Mouse (Mus musculus) CH12.LX (cell line): ENCODE measurements around the gene 4833427G06Rik. TPM values are rescaled to one million over a fixed set of nuclear protein-coding genes. Genes with fewer than 3 reads are reported as not detected.

Experiments used
- DNase-seq: peaks from one replicate; pipeline ENCODE4 v3.0.0-alpha.2; 2013; ENCODE audit errors: extremely low read depth
- H3K27ac ChIP-seq: 2 replicates; pipeline ENCODE4 v1.5.1; 2012; ENCODE audit warnings: low read depth, mild to moderate bottlenecking, control low read depth, moderate library complexity; ENCODE audit not compliant: insufficient read depth
- H3K27me3 ChIP-seq: replicated peaks from 2 replicates; pipeline ENCODE3; 2012; ENCODE audit warnings: inconsistent platforms
- H3K36me3 ChIP-seq, 2 experiments: replicated peaks in 1 of 2; 2 replicates each; pipeline versions ENCODE3 to v1.6.1; 2012; ENCODE audit warnings: inconsistent platforms in 1 of 2, low read length in 1 of 2, mild to moderate bottlenecking in 1 of 2, mixed read lengths in 1 of 2, moderate library complexity in 1 of 2; ENCODE audit not compliant: control insufficient read depth in 1 of 2, insufficient read depth in 1 of 2
- H3K4me1 ChIP-seq, 2 experiments: 2 replicates each; pipeline ENCODE4 v1.6.1; 2012; ENCODE audit warnings: inconsistent platforms in 1 of 2, moderate library complexity in 1 of 2; ENCODE audit not compliant: insufficient read depth in 2 of 2, control insufficient read depth in 1 of 2
- H3K4me2 ChIP-seq: 2 replicates; pipeline ENCODE4 v1.6.1; 2012; ENCODE audit warnings: low read depth, mild to moderate bottlenecking, control low read depth; ENCODE audit not compliant: poor library complexity, insufficient read depth, severe bottlenecking
- H3K4me3 ChIP-seq, 3 experiments: fragments of 150-350 bp in 1 of 3; sonication (generic) in 1 of 3; replicated peaks in 1 of 3; 2 replicates each; pipeline versions ENCODE3 to v1.5.1; 2011 to 2012; ENCODE audit warnings: low read depth in 2 of 3, low read length in 2 of 3, mild to moderate bottlenecking in 2 of 3, moderate library complexity in 2 of 3, control low read depth in 1 of 3, improper control_type of control experiment in 1 of 3, inconsistent platforms in 1 of 3, mixed read lengths in 1 of 3; ENCODE audit not compliant: poor library complexity in 1 of 3
- H3K79me2 ChIP-seq: replicated peaks from 2 replicates; pipeline ENCODE4 v1.6.1; 2012; ENCODE audit warnings: mild to moderate bottlenecking, moderate library complexity; ENCODE audit not compliant: control insufficient read depth, poor library complexity, insufficient read depth, severe bottlenecking; ENCODE audit errors: extremely low read depth
- H3K9ac ChIP-seq: 2 replicates; pipeline ENCODE4 v1.6.1; 2012; ENCODE audit warnings: low read depth, mild to moderate bottlenecking, control low read depth, moderate library complexity; ENCODE audit not compliant: insufficient read depth
- H3K9me3 ChIP-seq: replicated peaks from 2 replicates; pipeline ENCODE3; 2012; ENCODE audit warnings: low read length, inconsistent platforms, mixed read lengths
- ELF1 ChIP-seq: IDR thresholded peaks from 2 replicates; pipeline ENCODE4 v1.6.1; 2014; ENCODE audit warnings: low read depth, mild to moderate bottlenecking, inconsistent platforms, low read length, improper control_type of control experiment
- EP300 ChIP-seq: IDR thresholded peaks from 2 replicates; pipeline ENCODE4 v1.6.1; 2011; ENCODE audit warnings: low read length, improper control_type of control experiment
- GABPA ChIP-seq: IDR thresholded peaks from 2 replicates; pipeline ENCODE4 v1.6.1; 2012; ENCODE audit warnings: low read depth, low read length, improper control_type of control experiment, inconsistent platforms; ENCODE audit not compliant: insufficient replicate concordance
- IRF4 ChIP-seq: IDR thresholded peaks from 2 replicates; pipeline ENCODE4 v1.6.1; 2014; ENCODE audit warnings: low read depth, mild to moderate bottlenecking, inconsistent platforms, low read length, improper control_type of control experiment
- JUND ChIP-seq: conservative IDR thresholded peaks from 2 replicates; pipeline ENCODE4 v1.6.1; 2011; ENCODE audit warnings: low read depth, low read length, improper control_type of control experiment
- MAX ChIP-seq: IDR thresholded peaks from 2 replicates; pipeline ENCODE4 v1.6.1; 2011; ENCODE audit warnings: low read length, improper control_type of control experiment
- MEF2A ChIP-seq: IDR thresholded peaks from 2 replicates; pipeline ENCODE4 v1.6.1; 2014; ENCODE audit warnings: low read depth, mild to moderate bottlenecking, inconsistent platforms, low read length, improper control_type of control experiment, borderline replicate concordance
- MYC ChIP-seq: IDR thresholded peaks from 2 replicates; pipeline ENCODE4 v1.6.1; 2011; ENCODE audit warnings: low read depth, mild to moderate bottlenecking, improper control_type of control experiment, low read length
- NRF1 ChIP-seq: IDR thresholded peaks from 2 replicates; pipeline ENCODE4 v1.6.1; 2014; ENCODE audit warnings: low read depth, mild to moderate bottlenecking, inconsistent platforms, low read length, improper control_type of control experiment, moderate library complexity
- POLR2A ChIP-seq: IDR thresholded peaks from 2 replicates; pipeline ENCODE4 v1.6.1; 2011; ENCODE audit warnings: low read depth, mild to moderate bottlenecking, improper control_type of control experiment, low read length
- RAD21 ChIP-seq: IDR thresholded peaks from 2 replicates; pipeline ENCODE4 v1.6.1; 2011; ENCODE audit warnings: low read depth, mild to moderate bottlenecking, low read length, improper control_type of control experiment, moderate library complexity
- TBP ChIP-seq: conservative IDR thresholded peaks from 2 replicates; pipeline ENCODE4 v1.6.1; 2011; ENCODE audit warnings: low read depth, low read length, improper control_type of control experiment
- TCF12 ChIP-seq: IDR thresholded peaks from 2 replicates; pipeline ENCODE4 v1.6.1; 2014; ENCODE audit warnings: low read depth, mild to moderate bottlenecking, inconsistent platforms, low read length, improper control_type of control experiment
- UBTF ChIP-seq: IDR thresholded peaks from 2 replicates; pipeline ENCODE4 v1.6.1; 2012; ENCODE audit warnings: low read depth, mild to moderate bottlenecking, inconsistent platforms, low read length, improper control_type of control experiment, moderate library complexity
- USF1 ChIP-seq: IDR thresholded peaks from 2 replicates; pipeline ENCODE4 v1.6.1; 2014; ENCODE audit warnings: low read depth, mild to moderate bottlenecking, inconsistent platforms, low read length, improper control_type of control experiment
- ZC3H11A ChIP-seq: IDR thresholded peaks from 2 replicates; pipeline ENCODE4 v1.6.1; 2012; ENCODE audit warnings: low read depth, mild to moderate bottlenecking, inconsistent platforms, low read length, improper control_type of control experiment
- ZKSCAN1 ChIP-seq: IDR thresholded peaks from 2 replicates; pipeline ENCODE4 v1.6.1; 2012; ENCODE audit warnings: low read depth, inconsistent platforms, low read length, improper control_type of control experiment, borderline replicate concordance
- ZNF384 ChIP-seq: IDR thresholded peaks from 2 replicates; pipeline ENCODE4 v1.6.1; 2012; ENCODE audit warnings: low read depth, low read length, improper control_type of control experiment, inconsistent platforms
- dilution Hi-C: fragments of 300-500 bp; cut with MboI; formaldehyde crosslinking; loops from 2 replicates; pipeline ENCODE4 v1.14.3; 2020; ENCODE audit warnings: low sequenced_read_pairs; ENCODE audit not compliant: extremely low pct_unique_long_range_greater_than_20kb, extremely low pct_ligation_motif_present
- in situ Hi-C: fragments of 300-500 bp; cut with MboI; formaldehyde crosslinking; loops from 3 replicates; pipeline ENCODE4 v1.14.3; 2019; ENCODE audit warnings: low sequenced_read_pairs, low pct_ligation_motif_present, low pct_unique_long_range_greater_than_20kb, mixed read lengths
- polyA plus RNA-seq: library from polyadenylated mRNA; unstranded; fragments of >175 nt; gene quantifications from 2 replicates; pipeline ENCODE4 v1.2.1, GENCODE M21; 2012; ENCODE audit warnings: low read depth; ENCODE audit not compliant: insufficient read length
- total RNA-seq, 2 experiments: library from RNA; depleted of rRNA; stranded (reverse); fragments of 300-350 nt in 1 of 2; fragments of >200 nt in 1 of 2; gene quantifications; 2 replicates each; pipeline ENCODE4 v1.2.3; 2012 to 2014

The 4833427G06Rik gene
- total and polyA plus RNA-seq, 3 experiments = 0.25 TPM; not detected in 2

GRCm38 (mm10) chr9:51096306-51096705, 5.6 kb downstream of the 4833427G06Rik start:
- H3K4me1 ChIP-seq = no peaks in the 10 kb centered on the region

DNA sequence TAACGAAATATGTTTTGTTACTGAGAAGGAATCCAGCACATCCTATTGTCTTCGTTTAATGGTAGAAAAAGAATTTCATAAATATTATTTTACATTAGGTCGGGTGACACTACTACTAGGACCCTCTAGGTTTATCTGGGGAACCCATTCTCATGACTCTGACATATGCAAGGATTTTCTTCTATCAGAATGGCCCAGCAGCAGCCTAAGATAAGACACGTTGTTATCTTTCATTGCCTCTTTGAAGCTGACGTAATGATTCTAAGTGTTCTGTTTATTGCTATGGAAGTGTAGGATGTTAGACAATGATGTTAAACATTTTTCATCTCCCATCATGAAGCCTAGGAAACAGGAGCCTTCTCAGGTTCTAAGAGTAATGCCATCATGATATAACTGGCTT, 8.2 kb downstream of the 4833427G06Rik start:
- TF ChIP-seq ELF1 (no peak), ZC3H11A (no peak)
- H3K4me3 ChIP-seq = no peak overlapping the region
- H3K4me1 ChIP-seq = no peaks in the 10 kb centered on the region
- H3K27ac ChIP-seq = no peak overlapping the region
- H3K9me3 ChIP-seq = no peaks in the 10 kb centered on the region
- H3K27me3 ChIP-seq = no peaks in the 10 kb centered on the region
- no peaks in the 10 kb centered on the region for H3K36me3 ChIP-seq
- H3K9ac ChIP-seq = no peak overlapping the region
- dilution Hi-C loops (no loop called here), in situ Hi-C loops (no loop called here)
- no peaks in the 10 kb centered on the region for H3K79me2 ChIP-seq
- no peak for DNase-seq
- no peak overlapping the region for H3K4me2 ChIP-seq

More at GRCm38 (mm10) chr9:51096306-51096705, 5.6 kb downstream of the 4833427G06Rik start:
- no peak for TF ChIP-seq EP300
- TF ChIP-seq TCF12 = no peak
- TF ChIP-seq ZNF384 = no peak
- TF ChIP-seq RAD21 = no peak
- no peak for TF ChIP-seq ZKSCAN1
- TF ChIP-seq TBP = no peak
- no peak for TF ChIP-seq MAX
- TF ChIP-seq USF1 = no peak
- TF ChIP-seq UBTF = no peak
- TF ChIP-seq IRF4 = no peak
- TF ChIP-seq MYC = no peak
- TF ChIP-seq GABPA = no peak
- no peak for TF ChIP-seq POLR2A
- TF ChIP-seq, all 38 proteins: peak for 0
- Histone ChIP-seq H3K4me3 (no peak overlapping the region), H3K27me3 (no peaks in the 10 kb centered on the region), H3K27ac (no peak overlapping the region), H3K4me2 (no peak overlapping the region), H3K79me2 (no peaks in the 10 kb centered on the region), H3K9ac (no peak overlapping the region), H3K36me3 (no peaks in the 10 kb centered on the region), H3K9me3 (no peaks in the 10 kb centered on the region)
- dilution Hi-C loops (no loop called here), in situ Hi-C loops (no loop called here)
- DNase-seq = no peak

GRCm38 (mm10) chr9:51081614-51082013, 20.3 kb downstream of the 4833427G06Rik start:
- dilution Hi-C loops = no loop called here

More at GRCm38 (mm10) chr9:51081614-51082013, 20.3 kb downstream of the 4833427G06Rik start:
- TF ChIP-seq JUND (0 out of 2 replicates have a peak, but pooled peaks have one; percentile 36), MEF2A (peak; percentile 49; the same call in 1 of the 2 replicates), ZNF384 (no peak), IRF4 (peak; percentile 78), EP300 (peak; percentile 65; the same call in 1 of the 2 replicates), NRF1 (no peak)
- DNase-seq = peak; percentile 27
- H3K4me1 ChIP-seq = peaks cover 3 to 5% of the 10 kb centered on the region in 2 experiments; a peak in 3 of 4 replicates
- H3K9me3 ChIP-seq = no peaks in the 10 kb centered on the region
- H3K9ac ChIP-seq = no peak overlapping the region
- no peaks in the 10 kb centered on the region for H3K79me2 ChIP-seq
- H3K4me2 ChIP-seq = peak overlapping the region; percentile 24; the same call in 1 of the 2 replicates
- no peaks in the 10 kb centered on the region for H3K27me3 ChIP-seq
- H3K4me3 ChIP-seq = no peak overlapping the region
- H3K36me3 ChIP-seq = no peaks in the 10 kb centered on the region
- no peak overlapping the region for H3K27ac ChIP-seq
- in situ Hi-C loops = no loop called here
